Mouse (Mus musculus) bone marrow, adult 2 months (tissue): ENCODE measurements around the gene Map3k11.

Source experiments
- CTCF ChIP-seq: fragments of 200-500 bp; IDR thresholded peaks from 2 replicates; pipeline ENCODE4 v1.5.1; 2011; ENCODE audit warnings: low read length, control low read depth; ENCODE audit not compliant: control insufficient read depth, insufficient read depth
- POLR2A ChIP-seq: fragments of 200-500 bp; IDR thresholded peaks from 2 replicates; pipeline ENCODE4 v1.6.1; 2011; ENCODE audit warnings: low read depth, mild to moderate bottlenecking, control low read depth, low read length, borderline replicate concordance; ENCODE audit not compliant: control insufficient read depth

DNA sequence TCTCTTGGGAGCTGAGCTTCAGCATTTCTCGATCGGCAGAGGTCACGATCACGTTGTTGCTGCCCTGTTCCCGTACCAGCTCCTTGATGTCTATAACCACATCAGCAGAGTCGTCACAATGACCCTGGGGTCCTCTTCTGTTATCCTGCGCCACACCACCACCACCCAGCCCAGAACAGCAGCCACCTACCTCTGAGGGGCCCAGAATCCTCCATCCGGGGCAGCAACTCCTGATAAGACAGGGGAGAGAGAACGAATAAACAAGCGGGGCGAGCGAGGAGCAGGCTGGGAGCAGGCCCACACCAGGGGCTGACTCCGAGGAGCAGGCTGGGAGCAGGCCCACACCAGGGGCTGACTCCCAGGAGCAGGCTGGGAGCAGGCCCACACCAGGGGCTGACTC, 2.1 kb upstream of the Map3k11 start:
- TF ChIP-seq CTCF = no peak
- no peak for TF ChIP-seq POLR2A
